Mouse (Mus musculus) forebrain, embryonic 16.5 days (tissue): Measurements from ENCODE around the gene Zfp599. TPM values are rescaled to one million over a fixed set of nuclear protein-coding genes. Genes with fewer than 3 reads are reported as not detected.
"Not testable (repeated sequence)": the region's sequence is repeated elsewhere in the genome, so short reads cannot be mapped to it uniquely, and the experiment has no call there.

Experiments
- ATAC-seq: fragments of 200-750 bp; cut with Nextera tagmentation; 2 replicates; pipeline ENCODE4 v1.8.0; 2017; ENCODE audit warnings: mild to moderate bottlenecking, moderate library complexity
- H3K27ac ChIP-seq: fragments of 300-500 bp; sonication (generic); 2 replicates; pipeline ENCODE4 v1.5.1; 2014; ENCODE audit warnings: low read length, control low read depth
- H3K27me3 ChIP-seq: fragments of 300-500 bp; sonication (generic); replicated peaks from 2 replicates; pipeline ENCODE4 v1.6.1; 2014; ENCODE audit warnings: low read length; ENCODE audit not compliant: control insufficient read depth, insufficient read depth
- H3K36me3 ChIP-seq: fragments of 300-500 bp; sonication (generic); 2 replicates; pipeline ENCODE4 v1.6.1; 2014; ENCODE audit not compliant: control insufficient read depth, insufficient read depth
- H3K4me1 ChIP-seq: fragments of 300-500 bp; sonication (generic); replicated peaks from 2 replicates; pipeline ENCODE4 v1.6.1; 2014; ENCODE audit warnings: low read length; ENCODE audit not compliant: control insufficient read depth, insufficient read depth
- H3K4me2 ChIP-seq: fragments of 300-500 bp; sonication (generic); 2 replicates; pipeline ENCODE4 v1.6.1; 2014; ENCODE audit warnings: mild to moderate bottlenecking, low read length, control low read depth
- H3K4me3 ChIP-seq: fragments of 300-500 bp; sonication (generic); replicated peaks from 2 replicates; pipeline ENCODE4 v1.5.1; 2014; ENCODE audit warnings: mild to moderate bottlenecking, low read length, control low read depth
- H3K9ac ChIP-seq: fragments of 300-500 bp; sonication (generic); replicated peaks from 2 replicates; pipeline ENCODE4 v1.6.1; 2014; ENCODE audit warnings: low read depth, low read length, control low read depth
- H3K9me3 ChIP-seq: fragments of 300-500 bp; sonication (generic); 2 replicates; pipeline ENCODE4 v1.6.1; 2016; ENCODE audit warnings: low read length; ENCODE audit not compliant: control insufficient read depth
- WGBS: fragments of 180-500 bp; shearing (Covaris S2); extraction: QIAGEN DNeasy Blood & Tissue Kit; methylation state at CpG from one replicate; pipeline ENCODE4 v1.1.7; 2014; 5-methylcytosine and 5-hydroxymethylcytosine counted together
- polyA plus RNA-seq: library from polyadenylated mRNA; unstranded; fragments of >200 nt; fragmentation: Nextera tagmentation; extraction: Ambion mirVana; gene quantifications from 2 replicates; pipeline ENCODE4 v1.2.1, GENCODE M21; 2015

The Zfp599 gene
- 12.6 and 12.9 TPM in 2 replicates for polyA plus RNA-seq

DNA sequence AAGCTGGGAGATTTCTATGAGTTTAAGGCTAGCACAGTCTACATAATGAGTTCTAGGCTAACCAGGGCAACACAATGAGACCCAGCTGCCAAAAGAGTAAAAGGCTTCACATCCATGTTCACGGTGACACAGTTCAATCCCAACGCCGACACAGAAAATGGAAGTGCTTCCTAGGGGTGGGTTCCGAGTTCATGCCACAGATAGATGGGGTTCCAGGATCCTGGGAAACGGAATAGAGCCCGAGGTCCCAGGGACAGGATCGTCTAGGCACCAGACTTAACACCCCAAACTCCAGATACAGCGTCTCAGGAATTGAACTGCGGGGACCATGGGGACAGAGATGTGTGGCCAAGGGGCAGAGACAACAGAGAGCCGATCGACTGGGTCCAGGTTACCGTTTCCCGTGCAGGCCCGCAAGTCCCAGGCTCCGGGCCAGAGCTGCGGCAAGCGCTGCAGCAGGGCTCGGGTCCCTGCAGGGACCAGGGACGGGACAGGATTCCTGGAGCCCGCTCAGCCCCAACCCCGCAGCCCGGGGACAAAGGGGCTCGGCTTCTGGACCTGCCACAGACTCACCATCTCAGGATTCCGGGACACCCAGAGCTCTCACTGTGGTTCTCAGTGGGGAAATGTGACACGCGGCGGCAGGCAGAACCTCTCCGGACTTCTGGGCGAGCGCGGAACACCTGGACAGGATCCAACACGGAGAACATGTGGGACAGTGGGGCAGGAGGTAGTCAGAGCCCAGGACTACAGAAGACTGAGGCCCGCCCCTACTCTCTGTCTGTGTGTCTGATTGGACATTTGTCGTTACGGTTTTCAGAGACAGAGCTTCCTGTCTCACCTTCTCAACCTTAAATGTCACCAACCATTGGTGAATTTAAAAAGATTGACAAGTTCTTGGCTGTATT lies at the start of gene Zfp599:
TSS of gene Zfp599 (minus strand) at position 712 of the 908 bp plus-strand sequence.
- H3K4me1 ChIP-seq, result 0 out of 2 replicates have a peak, but pooled peaks cover 4% of the 10 kb centered on the region
- WGBS, result under 1% methylated on average over 35 of the region's 35 CpGs
- H3K4me2 ChIP-seq, result peak within 1 kb of the TSS; percentile 74
- H3K36me3 ChIP-seq, result peaks cover 10% of the 10 kb centered on the region
- H3K27ac ChIP-seq, result peak within 1 kb of the TSS; percentile 32; the same call in 1 of the 2 replicates
- ATAC-seq, result peak; percentile 94
- H3K9me3 ChIP-seq, result no peaks in the 10 kb centered on the region; the same call in 1 of the 2 replicates
- peak within 1 kb of the TSS; percentile 86 for H3K9ac ChIP-seq
- 0 out of 2 replicates have a peak, but pooled peaks cover 2% of the 10 kb centered on the region for H3K27me3 ChIP-seq
- peak within 1 kb of the TSS; percentile 70 for H3K4me3 ChIP-seq

GRCm38 (mm10) chr9:22307920-22308262 lies 48.2 kb upstream of the Zfp599 start:
- WGBS, result 11% methylated on average over 9 of the region's 9 CpGs
- Histone ChIP-seq H3K9ac (peak overlapping the region; percentile 99), H3K27ac (peak overlapping the region; percentile 92), H3K4me3 (peak overlapping the region; percentile 89), H3K4me2 (peak overlapping the region; percentile 79), H3K4me1 (peaks cover 11% of the 10 kb centered on the region), H3K36me3 (peaks cover 10% of the 10 kb centered on the region)
- not testable (repeated sequence) for H3K27me3 ChIP-seq, H3K9me3 ChIP-seq, ATAC-seq

- peak within 1 kb of the TSS; percentile 89 for H3K4me3 ChIP-seq
- peaks cover 11% of the 10 kb centered on the region for H3K4me1 ChIP-seq
- H3K4me2 ChIP-seq, result peak within 1 kb of the TSS; percentile 79
- H3K9ac ChIP-seq, result peak within 1 kb of the TSS; percentile 99
- WGBS, result 0% methylated on average over 56 of the region's 56 CpGs
- H3K27ac ChIP-seq, result peak within 1 kb of the TSS; percentile 92
- ATAC-seq, result peak; percentile 100
- H3K27me3 ChIP-seq, result no peaks in the 10 kb centered on the region
- peaks cover 15% of the 10 kb centered on the region for H3K36me3 ChIP-seq
- H3K9me3 ChIP-seq, result peaks cover 6% of the 10 kb centered on the region; the same call in 1 of the 2 replicates
Observed at GRCm38 (mm10) chr9:22307156-22307919, 47.6 kb upstream of the Zfp599 start, which contains the start of gene Zfp810. Gene Zfp810 (minus strand): TSS chr9:22307648.

- peak overlapping the region; percentile 79 for H3K4me2 ChIP-seq
- H3K9ac ChIP-seq, result peak overlapping the region; percentile 99
- peaks cover 6% of the 10 kb centered on the region; the same call in 1 of the 2 replicates for H3K9me3 ChIP-seq
- peak overlapping the region; percentile 89 for H3K4me3 ChIP-seq
- peaks cover 11% of the 10 kb centered on the region for H3K4me1 ChIP-seq
- ATAC-seq, result no peak; the same call in 1 of the 2 replicates
- H3K27me3 ChIP-seq, result no peaks in the 10 kb centered on the region
- H3K36me3 ChIP-seq, result peaks cover 15% of the 10 kb centered on the region
- 16% methylated on average over 6 of the region's 6 CpGs for WGBS
- peak overlapping the region; percentile 92 for H3K27ac ChIP-seq
Observed at GRCm38 (mm10) chr9:22306726-22307125, 47.0 kb upstream of the Zfp599 start.

GRCm38 (mm10) chr9:22302199-22302598 lies 42.5 kb upstream of the Zfp599 start:
- H3K27me3 ChIP-seq, result no peaks in the 10 kb centered on the region
- H3K27ac ChIP-seq, result no peak overlapping the region
- peaks cover 6% of the 10 kb centered on the region; the same call in 1 of the 2 replicates for H3K9me3 ChIP-seq
- peaks cover 41% of the 10 kb centered on the region for H3K36me3 ChIP-seq
- H3K4me3 ChIP-seq, result no peak overlapping the region
- ATAC-seq, result no peak
- 89% methylated on average over 1 of the region's 1 CpGs for WGBS
- peaks cover 11% of the 10 kb centered on the region for H3K4me1 ChIP-seq
- H3K9ac ChIP-seq, result no peak overlapping the region
- no peak overlapping the region for H3K4me2 ChIP-seq

DNA sequence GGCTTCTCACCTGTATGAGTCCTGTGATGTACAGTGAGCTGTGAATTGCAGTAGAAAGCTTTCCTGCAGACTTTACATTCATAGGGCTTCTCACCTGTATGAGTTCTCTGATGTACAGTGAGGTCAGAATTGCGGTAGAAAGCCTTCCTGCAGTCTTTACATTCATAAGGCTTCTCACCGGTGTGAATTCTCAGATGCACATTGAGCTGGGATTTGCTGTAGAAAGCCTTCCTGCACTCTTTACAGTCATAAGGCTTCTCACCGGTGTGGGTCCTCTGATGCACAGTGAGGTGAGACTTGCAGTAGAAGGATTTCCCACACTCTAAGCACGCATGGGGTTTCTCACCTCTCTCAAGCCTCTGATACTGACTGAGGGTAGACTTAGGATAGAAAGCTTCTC lies 19.0 kb upstream of the Zfp599 start:
- Histone ChIP-seq H3K4me2 (no peak overlapping the region), H3K27ac (no peak overlapping the region), H3K36me3 (peaks cover 76% of the 10 kb centered on the region), H3K27me3 (no peaks in the 10 kb centered on the region), H3K4me3 (no peak overlapping the region), H3K9ac (no peak overlapping the region), H3K9me3 (peaks cover 64% of the 10 kb centered on the region), H3K4me1 (no peaks in the 10 kb centered on the region)
- ATAC-seq, result no peak
- 100% methylated on average over 4 of the region's 4 CpGs for WGBS

GRCm38 (mm10) chr9:22268886-22269285 lies 9.2 kb upstream of the Zfp599 start:
- no peaks in the 10 kb centered on the region for H3K4me1 ChIP-seq
- H3K4me3 ChIP-seq, result no peak overlapping the region
- H3K27me3 ChIP-seq, result no peaks in the 10 kb centered on the region
- WGBS, result 100% methylated on average over 1 of the region's 1 CpGs
- peaks cover 2% of the 10 kb centered on the region; the same call in 1 of the 2 replicates for H3K36me3 ChIP-seq
- H3K4me2 ChIP-seq, result no peak overlapping the region
- H3K9ac ChIP-seq, result no peak overlapping the region
- no peaks in the 10 kb centered on the region; the same call in 1 of the 2 replicates for H3K9me3 ChIP-seq
- ATAC-seq, result no peak
- H3K27ac ChIP-seq, result no peak overlapping the region

GRCm38 (mm10) chr9:22262611-22263010 lies 2.9 kb upstream of the Zfp599 start:
- 0 out of 2 replicates have a peak, but pooled peaks cover 2% of the 10 kb centered on the region for H3K27me3 ChIP-seq
- H3K4me1 ChIP-seq, result 0 out of 2 replicates have a peak, but pooled peaks cover 4% of the 10 kb centered on the region
- no peak for ATAC-seq
- H3K4me2 ChIP-seq, result no peak overlapping the region
- H3K4me3 ChIP-seq, result no peak overlapping the region
- WGBS, result 93% methylated on average over 10 of the region's 10 CpGs
- H3K27ac ChIP-seq, result no peak overlapping the region
- H3K9me3 ChIP-seq, result no peaks in the 10 kb centered on the region
- no peaks in the 10 kb centered on the region for H3K36me3 ChIP-seq
- H3K9ac ChIP-seq, result no peak overlapping the region

DNA sequence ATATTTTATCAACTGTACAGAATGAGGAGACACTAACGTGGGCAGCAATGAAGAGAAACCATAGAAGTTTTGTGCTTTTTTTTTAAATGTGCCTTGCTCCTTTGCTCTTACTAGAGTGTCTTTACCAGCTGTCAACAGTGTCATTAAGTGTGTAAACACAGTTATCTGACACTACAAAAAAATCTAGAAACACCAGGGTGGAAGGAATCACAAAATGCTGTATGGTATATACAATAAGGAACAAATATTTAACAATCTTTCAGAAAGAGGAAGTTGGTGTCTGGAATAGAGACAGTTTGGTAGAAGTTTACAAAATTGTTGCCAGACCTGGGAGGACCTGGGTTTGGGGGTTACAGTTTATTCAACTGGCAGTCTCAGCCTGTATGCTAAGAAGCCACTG lies 1.9 kb upstream of the Zfp599 start:
- 0 out of 2 replicates have a peak, but pooled peaks cover 2% of the 10 kb centered on the region for H3K27me3 ChIP-seq
- no peaks in the 10 kb centered on the region for H3K36me3 ChIP-seq
- H3K9me3 ChIP-seq, result no peaks in the 10 kb centered on the region
- ATAC-seq, result no peak
- H3K4me3 ChIP-seq, result no peak overlapping the region
- WGBS, result 82% methylated on average over 1 of the region's 1 CpGs
- no peak overlapping the region for H3K9ac ChIP-seq
- no peak overlapping the region for H3K4me2 ChIP-seq
- H3K4me1 ChIP-seq, result 0 out of 2 replicates have a peak, but pooled peaks cover 4% of the 10 kb centered on the region
- H3K27ac ChIP-seq, result no peak overlapping the region
